ENCODE assay signal across 10 mouse cellular contexts in the genomic region with DNA sequence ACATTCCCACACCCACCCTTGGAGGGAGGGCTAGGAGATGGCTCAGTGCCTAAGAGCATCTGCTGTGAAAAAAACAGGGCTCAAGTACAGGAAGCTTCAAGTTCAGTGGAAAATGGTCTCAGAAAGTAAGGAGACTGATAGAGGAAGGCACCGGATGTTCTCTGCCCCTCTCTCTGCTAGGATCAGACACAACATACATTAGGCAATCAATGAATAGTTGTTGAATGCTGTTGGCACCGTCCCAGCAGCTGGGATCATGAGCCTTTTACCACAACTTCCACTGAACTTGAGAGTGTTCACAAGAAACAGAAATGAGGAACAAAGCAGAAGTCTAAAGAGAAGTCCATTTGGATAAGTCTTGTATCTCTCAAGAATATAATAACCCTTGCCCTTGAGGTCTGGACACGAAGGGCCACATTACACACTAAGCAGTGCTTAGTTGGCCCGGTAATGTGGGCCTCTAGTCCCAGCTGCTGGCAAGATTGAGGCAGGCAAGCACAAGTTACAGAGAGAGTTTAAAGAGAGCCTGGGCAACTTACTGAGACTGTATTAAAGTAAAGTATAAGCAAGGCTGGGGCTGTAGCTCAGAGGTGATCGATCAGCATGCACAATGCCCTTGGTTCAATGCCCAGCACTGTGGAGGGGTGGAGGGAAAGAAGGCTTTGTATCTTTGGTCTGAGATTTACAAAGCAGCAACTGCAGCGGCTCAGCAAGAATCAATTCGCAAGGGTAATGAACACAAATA. TPM values are rescaled to one million over a fixed set of nuclear protein-coding genes. Genes with fewer than 3 reads are reported as not detected.
DNase-seq lines count a peak whose midpoint lies in the region; ATAC-seq lines count a peak whose summit lies in the region.
"Had no signal": no experiment of that assay in that cellular context is flagged by ENCODE, and none has a peak within 500 bp of the region (broad histone marks: within the 10 kb centered on the region; RNA-seq: fewer than 3 reads in every experiment).

No protein-coding gene starts in this region.

- WGBS in hindbrain, embryonic 15.5 days, result 41% methylated on average over 7 of the region's 7 CpGs
- 41% methylated on average over 7 of the region's 7 CpGs for WGBS in hindbrain, embryonic 14.5 days

- peak overlapping the region; percentile 58 for H3K27ac ChIP-seq in hindbrain, embryonic 15.5 days (replicated peaks)
- H3K27ac ChIP-seq in hindbrain, embryonic 14.5 days, result no peak overlapping the region

- no peak for DNase-seq in hindbrain, embryonic 14.5 days (ENCODE audit: low spot score)
- DNase-seq in Muller cell, postnatal 12 days (ENCODE audit: inconsistent ontology term), result peak; percentile 45
- peak; percentile 28 for DNase-seq in lung, postnatal 10 days
- no peak for DNase-seq in cerebellum, postnatal 36 days
- DNase-seq in embryo, embryonic 9.5 days (ENCODE audit: extremely low spot score), result no peak

- H3K4me1 ChIP-seq in hindbrain, embryonic 15.5 days (replicated peaks), result peaks cover 25% of the 10 kb centered on the region
- H3K4me1 ChIP-seq in hindbrain, embryonic 14.5 days (replicated peaks; ENCODE audit: control insufficient read depth, insufficient read depth, low read length), result peaks cover 7% of the 10 kb centered on the region; the same call in 1 of the 2 replicates

- H3K4me3 ChIP-seq in hindbrain, embryonic 15.5 days, result no peak overlapping the region
- H3K4me3 ChIP-seq in hindbrain, embryonic 14.5 days (replicated peaks; ENCODE audit: low read length), result no peak overlapping the region
- H3K4me3 ChIP-seq: erythroblast, embryonic 14.5 days had no signal

- no peak overlapping the region for H3K4me2 ChIP-seq in hindbrain, embryonic 15.5 days
- no peak overlapping the region for H3K4me2 ChIP-seq in hindbrain, embryonic 14.5 days (replicated peaks)

- peak; percentile 42; the same call in 1 of the 2 replicates for ATAC-seq in hindbrain, embryonic 15.5 days (ENCODE audit: low FRiP score, low read depth)
- ATAC-seq in hindbrain, embryonic 14.5 days (ENCODE audit: low FRiP score), result no peak; the same call in 1 of the 2 replicates
- ATAC-seq in granulocyte monocyte progenitor cell, adult 5-6 weeks (replicated peaks; ENCODE audit: poor library complexity, severe bottlenecking), result peak; percentile 84
- ATAC-seq in cerebellum, adult (ENCODE audit: insufficient number of reproducible peaks, low FRiP score, low TSS enrichment), result no peak
- ATAC-seq: Patski had no signal

- no peaks in the 10 kb centered on the region for H3K36me3 ChIP-seq in hindbrain, embryonic 15.5 days
- peaks cover 12% of the 10 kb centered on the region; the same call in 1 of the 2 replicates for H3K36me3 ChIP-seq in hindbrain, embryonic 14.5 days (replicated peaks; ENCODE audit: control insufficient read depth, insufficient read depth)

- no peaks in the 10 kb centered on the region for H3K9me3 ChIP-seq in hindbrain, embryonic 15.5 days
- H3K9me3 ChIP-seq in hindbrain, embryonic 14.5 days (ENCODE audit: control insufficient read depth, low read length), result no peaks in the 10 kb centered on the region

- H3K27me3 ChIP-seq in hindbrain, embryonic 15.5 days, result no peaks in the 10 kb centered on the region
- H3K27me3 ChIP-seq in hindbrain, embryonic 14.5 days (ENCODE audit: control insufficient read depth, insufficient read depth, low read length), result no peaks in the 10 kb centered on the region
- H3K27me3 ChIP-seq: Patski had no signal

- H3K9ac ChIP-seq in hindbrain, embryonic 15.5 days, result no peak overlapping the region
- no peak overlapping the region for H3K9ac ChIP-seq in hindbrain, embryonic 14.5 days

RNA-seq across cellular contexts. Expression of a gene that starts 17.2 kb away (rescaled TPM):
- polyA plus RNA-seq in hindbrain, embryonic 15.5 days (2015; fragmentation: Nextera tagmentation; extraction: Ambion mirVana), result 7.7 and 8.5 TPM in 2 replicates
- polyA plus RNA-seq in hindbrain, embryonic 14.5 days (2014; fragmentation: Nextera tagmentation; extraction: Ambion mirVana), result 8.0 and 8.8 TPM in 2 replicates
- 26.1 and 28.9 TPM in 2 replicates for total RNA-seq in granulocyte monocyte progenitor cell, adult 5-6 weeks (2014; fragmentation: Nextera tagmentation)
- 4.3 and 5.1 TPM in 2 replicates for total RNA-seq in granulocyte monocyte progenitor cell, adult 5-6 weeks (2017)

RNA-seq across cellular contexts. Expression of a gene that starts 45.4 kb away (rescaled TPM):
- 30.0 and 34.9 TPM in 2 replicates for polyA plus RNA-seq in hindbrain, embryonic 15.5 days (2015; fragmentation: Nextera tagmentation; extraction: Ambion mirVana)
- polyA plus RNA-seq in hindbrain, embryonic 14.5 days (2014; fragmentation: Nextera tagmentation; extraction: Ambion mirVana), result 18.1 and 18.3 TPM in 2 replicates
- total RNA-seq in granulocyte monocyte progenitor cell, adult 5-6 weeks (2014; fragmentation: Nextera tagmentation), result 83.5 and 134 TPM in 2 replicates
- total RNA-seq in granulocyte monocyte progenitor cell, adult 5-6 weeks (2017), result 235 and 300 TPM in 2 replicates

Comparison
In these comparisons a context has a peak if more than half of its experiments do, and no peak if none do; other contexts are left out.
1. ATAC-seq: peak in hindbrain, embryonic 15.5 days (single experiment) and granulocyte monocyte progenitor cell, adult 5-6 weeks (single experiment); none in hindbrain, embryonic 14.5 days (single experiment) and cerebellum, adult (single experiment).
2. DNase-seq: peak in Muller cell, postnatal 12 days (single experiment) and lung, postnatal 10 days (single experiment); none in hindbrain, embryonic 14.5 days (single experiment), cerebellum, postnatal 36 days (0 of 2) and embryo, embryonic 9.5 days (single experiment).